Mouse (Mus musculus) kidney, postnatal 4 days (tissue): ENCODE data around the gene Pxn.

Experiments
- DNase-seq, 2 experiments: peaks; one replicate each; pipeline ENCODE4 v3.0.0; 2021; ENCODE audit warnings: mixed read lengths in 2 of 2

The Pxn gene

DNA sequence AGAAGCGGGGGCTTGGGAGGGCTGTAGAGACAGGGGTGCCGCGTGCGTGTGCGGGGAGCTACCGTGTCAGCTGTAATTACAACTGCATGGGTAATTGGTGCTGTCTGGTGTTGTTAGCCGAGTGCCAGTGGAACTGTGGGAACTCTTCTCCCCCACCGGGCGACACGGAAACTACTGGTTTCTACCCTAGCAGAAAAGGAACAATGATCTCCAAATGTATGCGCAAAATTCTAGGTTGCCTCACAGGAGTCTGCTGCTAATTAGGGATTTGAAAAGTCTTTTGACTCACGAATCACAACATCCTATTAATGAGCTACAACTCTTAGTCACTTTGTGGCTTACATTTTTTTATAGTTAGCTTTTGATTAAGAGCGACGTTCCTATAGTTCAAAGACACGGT is 79.7 kb downstream of the Pxn start:
- DNase-seq: no peak

GRCm38 (mm10) chr5:115586780-115587179 is 80.3 kb downstream of the Pxn start:
- no peak for DNase-seq

GRCm38 (mm10) chr5:115591028-115591427 is 84.6 kb downstream of the Pxn start:
- no peak for DNase-seq

DNA sequence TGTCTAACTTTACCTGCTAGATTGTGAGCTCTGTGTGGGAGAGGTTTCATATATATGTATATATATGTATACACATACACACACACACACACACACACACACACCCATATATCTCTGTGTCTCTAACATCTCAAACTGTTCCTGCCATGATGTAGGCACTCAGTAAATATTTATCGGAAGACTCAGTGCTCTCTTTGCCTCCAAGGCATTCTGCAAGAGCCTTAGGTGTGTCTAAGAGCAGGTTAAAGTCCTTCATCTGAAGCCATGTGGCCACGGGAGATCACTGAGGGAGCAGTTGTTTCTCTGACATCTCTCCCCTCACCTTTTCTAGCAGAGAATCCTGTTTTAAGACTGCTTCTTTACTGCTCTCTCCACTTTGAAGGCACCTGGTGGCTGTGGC is 85.0 kb downstream of the Pxn start:
- DNase-seq: no peak

GRCm38 (mm10) chr5:115603561-115603960 is 97.1 kb downstream of the Pxn start:
- no peak for DNase-seq
